Mouse (Mus musculus) G1E (cell line): Measurements from ENCODE around the gene Trim75.

Experiments used
- CTCF ChIP-seq: IDR thresholded peaks from 2 replicates; pipeline ENCODE4 v1.5.1; 2012; ENCODE audit warnings: low read depth, low read length, inconsistent platforms, mixed read lengths
- GATA1 ChIP-seq: IDR thresholded peaks from 2 replicates; pipeline ENCODE4 v1.6.1; 2012; ENCODE audit warnings: borderline replicate concordance, low read length, inconsistent platforms, mixed read lengths
- POLR2AphosphoS5 ChIP-seq: IDR thresholded peaks from 2 replicates; pipeline ENCODE4 v1.6.1; 2012; ENCODE audit warnings: low read depth, low read length, inconsistent platforms; ENCODE audit not compliant: insufficient replicate concordance
- TAL1 ChIP-seq: conservative IDR thresholded peaks from 2 replicates; pipeline ENCODE4 v1.6.1; 2012; ENCODE audit warnings: low read depth, low read length, inconsistent platforms, mixed read lengths

DNA sequence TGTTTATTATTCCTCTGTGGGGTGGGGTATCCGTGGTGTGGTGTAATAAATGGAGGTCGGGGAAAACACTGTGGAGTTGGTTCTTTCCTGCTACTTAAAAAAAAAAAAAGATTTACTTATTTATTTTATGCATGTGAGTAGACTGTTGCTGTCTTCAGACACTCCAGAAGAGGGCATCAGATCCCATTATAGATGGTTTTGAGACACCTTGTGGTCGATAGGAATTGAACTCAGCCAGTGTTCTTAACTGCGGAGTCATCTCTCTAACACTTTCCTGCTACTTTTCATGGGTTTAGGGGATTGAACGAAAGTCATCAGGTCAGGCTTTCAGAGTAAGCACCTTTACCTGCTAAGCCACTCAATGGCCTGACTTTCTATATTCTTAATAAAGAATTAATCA lies 42.8 kb downstream of the Trim75 start:
- TF ChIP-seq CTCF (no peak), TAL1 (no peak), POLR2AphosphoS5 (no peak), GATA1 (no peak)
